Mouse (Mus musculus): Measurements from ENCODE around the gene Lypd5. TPM values are rescaled to one million over a fixed set of nuclear protein-coding genes. Genes with fewer than 3 reads are reported as not detected.
A peak's percentile ranks its signal among the peaks of the same experiment; 100 is the strongest.

Lypd5 gene
- polyA plus RNA-seq, 1 experiment from 2014 or later = not detected

- Histone ChIP-seq H3K4me2 (ENCODE audit: low read length) (no peak overlapping the region), H3K4me1 (replicated peaks; ENCODE audit: insufficient read depth, low read length) (peaks cover 8% of the 10 kb centered on the region; the same call in 1 of the 2 replicates), H3K9me3 (replicated peaks; ENCODE audit: low read length) (0 out of 2 replicates have a peak, but pooled peaks cover 2% of the 10 kb centered on the region), H3K36me3 (ENCODE audit: insufficient read depth, low read length) (no peaks in the 10 kb centered on the region), H3K9ac (ENCODE audit: low read depth, low read length) (no peak overlapping the region), H3K4me3 (replicated peaks; ENCODE audit: low read depth, low read length) (no peak overlapping the region), H3K27ac (no peak overlapping the region), H3K27me3 (ENCODE audit: insufficient read depth, low read length) (no peaks in the 10 kb centered on the region)
- WGBS = 44% methylated on average over 6 of the region's 6 CpGs
- DNase-seq (ENCODE audit: low spot score) (no peak), ATAC-seq (replicated peaks; ENCODE audit: low FRiP score, low read depth) (no peak)
- no peak for TF ChIP-seq CTCF (IDR thresholded peaks at IDR 0.05; ENCODE audit: low read depth)
These were observed 30.1 kb upstream of the Lypd5 start for GRCm38 (mm10) chr7:24318942-24319341.

- Histone ChIP-seq H3K27me3 (ENCODE audit: insufficient read depth, low read length) (no peaks in the 10 kb centered on the region), H3K4me3 (replicated peaks; ENCODE audit: low read depth, low read length) (no peak overlapping the region), H3K4me1 (replicated peaks; ENCODE audit: insufficient read depth, low read length) (no peaks in the 10 kb centered on the region), H3K27ac (no peak overlapping the region), H3K36me3 (ENCODE audit: insufficient read depth, low read length) (no peaks in the 10 kb centered on the region), H3K9me3 (replicated peaks; ENCODE audit: low read length) (peaks cover 4% of the 10 kb centered on the region; the same call in 1 of the 2 replicates), H3K4me2 (ENCODE audit: low read length) (no peak overlapping the region), H3K9ac (ENCODE audit: low read depth, low read length) (no peak overlapping the region)
- 73% methylated on average over 4 of the region's 4 CpGs for WGBS
- ATAC-seq (replicated peaks; ENCODE audit: low FRiP score, low read depth) (no peak), DNase-seq (ENCODE audit: low spot score) (no peak)
- TF ChIP-seq CTCF (IDR thresholded peaks at IDR 0.05; ENCODE audit: low read depth) = no peak
These were observed 26.4 kb upstream of the Lypd5 start for GRCm38 (mm10) chr7:24322593-24322992.

- WGBS = 78% methylated on average over 6 of the region's 6 CpGs
- Histone ChIP-seq H3K27ac (no peak overlapping the region), H3K4me1 (replicated peaks; ENCODE audit: insufficient read depth, low read length) (no peaks in the 10 kb centered on the region), H3K9ac (ENCODE audit: low read depth, low read length) (no peak overlapping the region), H3K4me2 (ENCODE audit: low read length) (peak overlapping the region; percentile 58), H3K4me3 (replicated peaks; ENCODE audit: low read depth, low read length) (peak overlapping the region; percentile 20; the same call in 1 of the 2 replicates), H3K9me3 (replicated peaks; ENCODE audit: low read length) (peaks cover 4% of the 10 kb centered on the region; the same call in 1 of the 2 replicates), H3K27me3 (ENCODE audit: insufficient read depth, low read length) (no peaks in the 10 kb centered on the region), H3K36me3 (ENCODE audit: insufficient read depth, low read length) (no peaks in the 10 kb centered on the region)
- DNase-seq (ENCODE audit: low spot score) (no peak), ATAC-seq (replicated peaks; ENCODE audit: low FRiP score, low read depth) (no peak)
- TF ChIP-seq CTCF (IDR thresholded peaks at IDR 0.05; ENCODE audit: low read depth) = no peak
These were observed 23.8 kb upstream of the Lypd5 start for GRCm38 (mm10) chr7:24325197-24325596.

- Histone ChIP-seq H3K4me1 (replicated peaks; ENCODE audit: insufficient read depth, low read length) (no peaks in the 10 kb centered on the region), H3K9ac (ENCODE audit: low read depth, low read length) (peak overlapping the region; percentile 35; the same call in 1 of the 2 replicates), H3K36me3 (ENCODE audit: insufficient read depth, low read length) (no peaks in the 10 kb centered on the region), H3K9me3 (replicated peaks; ENCODE audit: low read length) (peaks cover 4% of the 10 kb centered on the region; the same call in 1 of the 2 replicates), H3K4me2 (ENCODE audit: low read length) (peak overlapping the region; percentile 58), H3K4me3 (replicated peaks; ENCODE audit: low read depth, low read length) (peak overlapping the region; percentile 20), H3K27ac (no peak overlapping the region), H3K27me3 (ENCODE audit: insufficient read depth, low read length) (no peaks in the 10 kb centered on the region)
- ATAC-seq (replicated peaks; ENCODE audit: low FRiP score, low read depth) = peak; percentile 49
- DNase-seq (ENCODE audit: low spot score) = peak; percentile 57
- TF ChIP-seq CTCF (IDR thresholded peaks at IDR 0.05; ENCODE audit: low read depth) = peak; percentile 36
- 5% methylated on average over 13 of the region's 13 CpGs for WGBS
These were observed 23.3 kb upstream of the Lypd5 start for GRCm38 (mm10) chr7:24325675-24326128.

- no peak overlapping the region for H3K27ac ChIP-seq
- ATAC-seq (replicated peaks; ENCODE audit: low FRiP score, low read depth) = no peak
- no peaks in the 10 kb centered on the region for H3K36me3 ChIP-seq (ENCODE audit: insufficient read depth, low read length)
- no peak for TF ChIP-seq CTCF (IDR thresholded peaks at IDR 0.05; ENCODE audit: low read depth)
- no peaks in the 10 kb centered on the region for H3K27me3 ChIP-seq (ENCODE audit: insufficient read depth, low read length)
- H3K9ac ChIP-seq (ENCODE audit: low read depth, low read length) = peak overlapping the region; percentile 35; the same call in 1 of the 2 replicates
- peak overlapping the region; percentile 20 for H3K4me3 ChIP-seq (replicated peaks; ENCODE audit: low read depth, low read length)
- no peak for DNase-seq (ENCODE audit: low spot score)
- 36% methylated on average over 20 of the region's 20 CpGs for WGBS
- peaks cover 4% of the 10 kb centered on the region; the same call in 1 of the 2 replicates for H3K9me3 ChIP-seq (replicated peaks; ENCODE audit: low read length)
- H3K4me2 ChIP-seq (ENCODE audit: low read length) = peak overlapping the region; percentile 58
- no peaks in the 10 kb centered on the region for H3K4me1 ChIP-seq (replicated peaks; ENCODE audit: insufficient read depth, low read length)
These were observed 22.5 kb upstream of the Lypd5 start for GRCm38 (mm10) chr7:24326273-24327135.

- 81% methylated on average over 14 of the region's 14 CpGs for WGBS
- no peaks in the 10 kb centered on the region for H3K36me3 ChIP-seq (ENCODE audit: insufficient read depth, low read length)
- H3K9ac ChIP-seq (ENCODE audit: low read depth, low read length) = no peak overlapping the region
- no peak overlapping the region for H3K4me2 ChIP-seq (ENCODE audit: low read length)
- TF ChIP-seq CTCF (IDR thresholded peaks at IDR 0.05; ENCODE audit: low read depth) = no peak
- H3K4me3 ChIP-seq (replicated peaks; ENCODE audit: low read depth, low read length) = no peak overlapping the region
- H3K27me3 ChIP-seq (ENCODE audit: insufficient read depth, low read length) = no peaks in the 10 kb centered on the region
- ATAC-seq (replicated peaks; ENCODE audit: low FRiP score, low read depth) (no peak), DNase-seq (ENCODE audit: low spot score) (no peak)
- no peaks in the 10 kb centered on the region for H3K4me1 ChIP-seq (replicated peaks; ENCODE audit: insufficient read depth, low read length)
- H3K9me3 ChIP-seq (replicated peaks; ENCODE audit: low read length) = peaks cover 4% of the 10 kb centered on the region; the same call in 1 of the 2 replicates
- no peak overlapping the region for H3K27ac ChIP-seq
These were observed 21.6 kb upstream of the Lypd5 start for GRCm38 (mm10) chr7:24327281-24327975.

Data from kidney, postnatal 0 days (tissue).